Mouse (Mus musculus): ENCODE measurements around the gene Syngr1. TPM values are rescaled to one million over a fixed set of nuclear protein-coding genes. Genes with fewer than 3 reads are reported as not detected.

Syngr1 gene
- polyA plus RNA-seq, 1 experiment from 2014 or later = 24.3 TPM

GRCm38 (mm10) chr15:80143760-80144159 lies 52.6 kb downstream of the Syngr1 start:
- peaks cover 41% of the 10 kb centered on the region for H3K36me3 ChIP-seq (ENCODE audit: control insufficient read depth, insufficient read depth, low read length)

GRCm38 (mm10) chr15:80145397-80145796 lies 54.3 kb downstream of the Syngr1 start:
- H3K4me1 ChIP-seq (replicated peaks; ENCODE audit: control insufficient read depth, insufficient read depth, low read length) = peaks cover 4% of the 10 kb centered on the region; the same call in 1 of the 2 replicates
- H3K36me3 ChIP-seq (ENCODE audit: control insufficient read depth, insufficient read depth, low read length) = peaks cover 52% of the 10 kb centered on the region
- no peak for ATAC-seq (replicated peaks; ENCODE audit: low FRiP score, low TSS enrichment, low read depth)
- no peak overlapping the region for H3K4me2 ChIP-seq (ENCODE audit: low read length)
- DNase-seq (ENCODE audit: low spot score) = no peak
- peaks cover 3% of the 10 kb centered on the region for H3K9me3 ChIP-seq (ENCODE audit: control insufficient read depth, low read length)
- no peak overlapping the region for H3K27ac ChIP-seq (ENCODE audit: low read depth)
- H3K9ac ChIP-seq (ENCODE audit: low read length) = no peak overlapping the region
- whole genome bisulfite sequencing = 64% methylated on average over 5 of the region's 5 CpGs
- H3K27me3 ChIP-seq (replicated peaks; ENCODE audit: control insufficient read depth, insufficient read depth, low read length) = no peaks in the 10 kb centered on the region
- no peak overlapping the region for H3K4me3 ChIP-seq (ENCODE audit: low read depth, low read length)

More at GRCm38 (mm10) chr15:80143760-80144159, 52.6 kb downstream of the Syngr1 start:
- H3K4me2 ChIP-seq (ENCODE audit: low read length) = no peak overlapping the region
- WGBS = 90% methylated on average over 6 of the region's 6 CpGs
- no peak overlapping the region for H3K9ac ChIP-seq (ENCODE audit: low read length)
- no peak for ATAC-seq (replicated peaks; ENCODE audit: low FRiP score, low TSS enrichment, low read depth)
- no peaks in the 10 kb centered on the region for H3K27me3 ChIP-seq (replicated peaks; ENCODE audit: control insufficient read depth, insufficient read depth, low read length)
- peaks cover 3% of the 10 kb centered on the region for H3K9me3 ChIP-seq (ENCODE audit: control insufficient read depth, low read length)
- H3K4me1 ChIP-seq (replicated peaks; ENCODE audit: control insufficient read depth, insufficient read depth, low read length) = peaks cover 4% of the 10 kb centered on the region; the same call in 1 of the 2 replicates
- DNase-seq (ENCODE audit: low spot score) = no peak
- no peak overlapping the region for H3K27ac ChIP-seq (ENCODE audit: low read depth)
- H3K4me3 ChIP-seq (ENCODE audit: low read depth, low read length) = no peak overlapping the region

GRCm38 (mm10) chr15:80146153-80146552 lies 55.0 kb downstream of the Syngr1 start:
- no peaks in the 10 kb centered on the region for H3K27me3 ChIP-seq (replicated peaks; ENCODE audit: control insufficient read depth, insufficient read depth, low read length)
- H3K4me2 ChIP-seq (ENCODE audit: low read length) = no peak overlapping the region
- no peak overlapping the region for H3K4me3 ChIP-seq (ENCODE audit: low read depth, low read length)
- ATAC-seq (replicated peaks; ENCODE audit: low FRiP score, low TSS enrichment, low read depth) = no peak
- H3K9ac ChIP-seq (ENCODE audit: low read length) = no peak overlapping the region
- peaks cover 4% of the 10 kb centered on the region; the same call in 1 of the 2 replicates for H3K4me1 ChIP-seq (replicated peaks; ENCODE audit: control insufficient read depth, insufficient read depth, low read length)
- peaks cover 52% of the 10 kb centered on the region for H3K36me3 ChIP-seq (ENCODE audit: control insufficient read depth, insufficient read depth, low read length)
- peaks cover 3% of the 10 kb centered on the region for H3K9me3 ChIP-seq (ENCODE audit: control insufficient read depth, low read length)
- DNase-seq (ENCODE audit: low spot score) = no peak
- 47% methylated on average over 6 of the region's 6 CpGs for WGBS
- H3K27ac ChIP-seq (ENCODE audit: low read depth) = no peak overlapping the region

GRCm38 (mm10) chr15:80147090-80147489 lies 56.0 kb downstream of the Syngr1 start:
- Histone ChIP-seq H3K27me3 (replicated peaks; ENCODE audit: control insufficient read depth, insufficient read depth, low read length) (no peaks in the 10 kb centered on the region), H3K4me2 (ENCODE audit: low read length) (no peak overlapping the region), H3K4me3 (ENCODE audit: low read depth, low read length) (no peak overlapping the region), H3K27ac (ENCODE audit: low read depth) (no peak overlapping the region), H3K36me3 (ENCODE audit: control insufficient read depth, insufficient read depth, low read length) (peaks cover 55% of the 10 kb centered on the region), H3K4me1 (replicated peaks; ENCODE audit: control insufficient read depth, insufficient read depth, low read length) (peaks cover 4% of the 10 kb centered on the region; the same call in 1 of the 2 replicates), H3K9ac (ENCODE audit: low read length) (no peak overlapping the region), H3K9me3 (ENCODE audit: control insufficient read depth, low read length) (peaks cover under 1% of the 10 kb centered on the region)
- WGBS = 91% methylated on average over 14 of the region's 14 CpGs
- ATAC-seq (replicated peaks; ENCODE audit: low FRiP score, low TSS enrichment, low read depth) = no peak
- DNase-seq (ENCODE audit: low spot score) = no peak

- Histone ChIP-seq H3K36me3 (ENCODE audit: control insufficient read depth, insufficient read depth, low read length) (peaks cover 59% of the 10 kb centered on the region), H3K27me3 (replicated peaks; ENCODE audit: control insufficient read depth, insufficient read depth, low read length) (no peaks in the 10 kb centered on the region), H3K4me2 (ENCODE audit: low read length) (no peak overlapping the region), H3K27ac (ENCODE audit: low read depth) (no peak overlapping the region), H3K4me1 (replicated peaks; ENCODE audit: control insufficient read depth, insufficient read depth, low read length) (peaks cover 4% of the 10 kb centered on the region; the same call in 1 of the 2 replicates), H3K9ac (ENCODE audit: low read length) (no peak overlapping the region), H3K9me3 (ENCODE audit: control insufficient read depth, low read length) (no peaks in the 10 kb centered on the region), H3K4me3 (ENCODE audit: low read depth, low read length) (no peak overlapping the region)
- no peak for DNase-seq (ENCODE audit: low spot score)
- no peak for ATAC-seq (replicated peaks; ENCODE audit: low FRiP score, low TSS enrichment, low read depth)
- 77% methylated on average over 5 of the region's 5 CpGs for WGBS
Observed at GRCm38 (mm10) chr15:80147511-80147910, 56.4 kb downstream of the Syngr1 start.

- H3K4me3 ChIP-seq (ENCODE audit: low read depth, low read length) = no peak overlapping the region
- no peaks in the 10 kb centered on the region for H3K27me3 ChIP-seq (replicated peaks; ENCODE audit: control insufficient read depth, insufficient read depth, low read length)
- H3K4me2 ChIP-seq (ENCODE audit: low read length) = no peak overlapping the region
- 89% methylated on average over 8 of the region's 8 CpGs for WGBS
- ATAC-seq (replicated peaks; ENCODE audit: low FRiP score, low TSS enrichment, low read depth) (no peak), DNase-seq (ENCODE audit: low spot score) (no peak)
- H3K27ac ChIP-seq (ENCODE audit: low read depth) = no peak overlapping the region
- peaks cover 4% of the 10 kb centered on the region; the same call in 1 of the 2 replicates for H3K4me1 ChIP-seq (replicated peaks; ENCODE audit: control insufficient read depth, insufficient read depth, low read length)
- H3K36me3 ChIP-seq (ENCODE audit: control insufficient read depth, insufficient read depth, low read length) = peaks cover 64% of the 10 kb centered on the region
- no peaks in the 10 kb centered on the region for H3K9me3 ChIP-seq (ENCODE audit: control insufficient read depth, low read length)
- no peak overlapping the region for H3K9ac ChIP-seq (ENCODE audit: low read length)
Observed at GRCm38 (mm10) chr15:80148565-80148964, 57.4 kb downstream of the Syngr1 start.

GRCm38 (mm10) chr15:80149517-80149916 lies 58.4 kb downstream of the Syngr1 start:
- Histone ChIP-seq H3K4me2 (ENCODE audit: low read length) (no peak overlapping the region), H3K9ac (ENCODE audit: low read length) (no peak overlapping the region), H3K9me3 (ENCODE audit: control insufficient read depth, low read length) (no peaks in the 10 kb centered on the region), H3K4me3 (ENCODE audit: low read depth, low read length) (no peak overlapping the region), H3K4me1 (replicated peaks; ENCODE audit: control insufficient read depth, insufficient read depth, low read length) (peaks cover 4% of the 10 kb centered on the region; the same call in 1 of the 2 replicates), H3K36me3 (ENCODE audit: control insufficient read depth, insufficient read depth, low read length) (peaks cover 66% of the 10 kb centered on the region), H3K27me3 (replicated peaks; ENCODE audit: control insufficient read depth, insufficient read depth, low read length) (no peaks in the 10 kb centered on the region), H3K27ac (ENCODE audit: low read depth) (no peak overlapping the region)
- 93% methylated on average over 7 of the region's 7 CpGs for WGBS
- ATAC-seq (replicated peaks; ENCODE audit: low FRiP score, low TSS enrichment, low read depth) = no peak
- DNase-seq (ENCODE audit: low spot score) = no peak

- Histone ChIP-seq H3K27ac (ENCODE audit: low read depth) (no peak overlapping the region), H3K4me3 (ENCODE audit: low read depth, low read length) (no peak overlapping the region), H3K27me3 (replicated peaks; ENCODE audit: control insufficient read depth, insufficient read depth, low read length) (no peaks in the 10 kb centered on the region), H3K9me3 (ENCODE audit: control insufficient read depth, low read length) (no peaks in the 10 kb centered on the region), H3K4me2 (ENCODE audit: low read length) (no peak overlapping the region), H3K4me1 (replicated peaks; ENCODE audit: control insufficient read depth, insufficient read depth, low read length) (no peaks in the 10 kb centered on the region), H3K9ac (ENCODE audit: low read length) (no peak overlapping the region), H3K36me3 (ENCODE audit: control insufficient read depth, insufficient read depth, low read length) (peaks cover 92% of the 10 kb centered on the region)
- WGBS = 92% methylated on average over 10 of the region's 10 CpGs
- ATAC-seq (replicated peaks; ENCODE audit: low FRiP score, low TSS enrichment, low read depth) (no peak), DNase-seq (ENCODE audit: low spot score) (no peak)
Observed at GRCm38 (mm10) chr15:80152663-80153062, 61.5 kb downstream of the Syngr1 start.

- no peak overlapping the region for H3K4me3 ChIP-seq (ENCODE audit: low read depth, low read length)
- H3K36me3 ChIP-seq (ENCODE audit: control insufficient read depth, insufficient read depth, low read length) = peaks cover 97% of the 10 kb centered on the region
- H3K4me2 ChIP-seq (ENCODE audit: low read length) = no peak overlapping the region
- no peak overlapping the region for H3K9ac ChIP-seq (ENCODE audit: low read length)
- H3K27me3 ChIP-seq (replicated peaks; ENCODE audit: control insufficient read depth, insufficient read depth, low read length) = no peaks in the 10 kb centered on the region
- H3K27ac ChIP-seq (ENCODE audit: low read depth) = no peak overlapping the region
- ATAC-seq (replicated peaks; ENCODE audit: low FRiP score, low TSS enrichment, low read depth) = no peak
- 0 out of 2 replicates have a peak, but pooled peaks cover 5% of the 10 kb centered on the region for H3K4me1 ChIP-seq (replicated peaks; ENCODE audit: control insufficient read depth, insufficient read depth, low read length)
- H3K9me3 ChIP-seq (ENCODE audit: control insufficient read depth, low read length) = no peaks in the 10 kb centered on the region
- DNase-seq (ENCODE audit: low spot score) = no peak
- WGBS = 82% methylated on average over 11 of the region's 11 CpGs
Observed at GRCm38 (mm10) chr15:80153757-80154156, 62.6 kb downstream of the Syngr1 start.

All from intestine, embryonic 14.5 days (tissue).